Mouse (Mus musculus) inflammation-experienced regulatory T-cells, adult 6 months (primary cell): ENCODE data around the gene Olfr620. TPM values are rescaled to one million over a fixed set of nuclear protein-coding genes. Genes with fewer than 3 reads are reported as not detected.

Experiments used
- ATAC-seq: one replicate; pipeline ENCODE4 v1.8.0; 2017
- polyA plus RNA-seq, 3 experiments: library from polyadenylated mRNA; unstranded; fragments of 100-300 nt; shearing (Covaris generic); gene quantifications; one replicate each; pipeline ENCODE4 v1.2.1; 2017

The Olfr620 gene
- under 1 TPM in 2 of 3 experiments, not detected in 1; 0.18 to 0.95 TPM for polyA plus RNA-seq

- no peak for ATAC-seq
Observed at GRCm38 (mm10) chr7:103612434-103612833, at the start of gene Olfr620. Gene Olfr620 (minus strand): TSS chr7:103612534.

DNA sequence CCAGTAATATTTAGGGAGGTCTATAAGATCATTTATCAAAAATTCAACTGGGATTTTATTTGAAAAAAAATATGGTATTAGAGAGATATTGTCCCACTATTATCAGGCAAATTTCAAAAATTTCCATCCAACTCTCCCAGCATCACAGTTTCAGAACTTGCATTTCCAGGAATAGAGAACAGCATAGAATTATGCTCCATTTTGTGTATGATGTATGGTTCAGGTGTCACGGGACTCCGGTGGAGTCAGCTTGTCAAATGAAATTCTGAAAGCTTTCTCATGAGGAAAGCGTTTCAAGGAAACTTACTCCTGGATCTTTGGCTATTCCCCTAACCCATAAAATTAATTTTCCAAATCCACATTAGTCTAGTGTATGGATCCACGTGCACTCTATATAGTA lies 31.7 kb upstream of the Olfr620 start:
- no peak for ATAC-seq

DNA sequence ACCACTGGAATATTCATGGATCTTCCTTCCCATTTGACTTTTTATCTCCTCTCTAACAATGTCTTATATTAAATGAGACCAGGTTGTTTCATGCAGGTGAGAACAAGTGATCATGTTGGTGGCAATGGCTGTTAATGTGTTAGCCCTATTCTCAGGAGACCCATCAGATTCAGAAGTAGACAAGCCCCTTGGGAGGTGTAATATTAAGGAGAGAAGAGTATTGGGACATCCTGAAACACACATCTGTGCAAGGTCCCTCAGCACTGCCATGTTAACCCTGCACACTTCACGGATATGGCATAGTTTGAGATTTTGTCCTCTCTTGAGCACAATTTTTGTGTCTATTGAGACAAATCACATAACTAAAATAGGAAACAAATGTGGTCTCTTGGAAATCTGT lies 30.3 kb upstream of the Olfr620 start, which contains the start of gene Olfr622:
Gene Olfr622 (minus strand): TSS at position 101 of the 400 bp plus-strand sequence.
- no peak for ATAC-seq

- ATAC-seq = no peak
Observed at GRCm38 (mm10) chr7:103636795-103637194, 24.5 kb upstream of the Olfr620 start.

DNA sequence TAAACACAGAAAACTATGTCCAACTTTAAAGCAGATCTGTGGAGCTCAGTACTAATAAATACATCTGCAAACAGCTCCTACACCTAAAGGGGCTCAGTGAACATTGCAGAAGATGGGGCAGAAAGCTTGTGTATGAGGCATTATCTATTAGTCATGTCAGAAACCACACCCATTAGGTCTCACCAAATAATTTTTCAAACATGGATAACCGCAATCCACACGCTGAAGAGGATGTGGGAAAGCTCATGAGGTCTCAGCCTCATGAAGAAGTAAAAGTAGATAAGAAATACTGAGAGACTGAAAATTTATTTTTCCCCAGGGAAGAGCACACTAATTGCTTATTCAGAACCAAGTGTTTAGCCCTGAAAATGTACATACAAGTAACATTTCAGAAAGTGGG lies 4.9 kb downstream of the Olfr620 start:
- no peak for ATAC-seq

- ATAC-seq = no peak
Observed at GRCm38 (mm10) chr7:103600275-103600674, 12.1 kb downstream of the Olfr620 start, which contains the start of gene Olfr619. Gene Olfr619 (plus strand): TSS chr7:103600575.

DNA sequence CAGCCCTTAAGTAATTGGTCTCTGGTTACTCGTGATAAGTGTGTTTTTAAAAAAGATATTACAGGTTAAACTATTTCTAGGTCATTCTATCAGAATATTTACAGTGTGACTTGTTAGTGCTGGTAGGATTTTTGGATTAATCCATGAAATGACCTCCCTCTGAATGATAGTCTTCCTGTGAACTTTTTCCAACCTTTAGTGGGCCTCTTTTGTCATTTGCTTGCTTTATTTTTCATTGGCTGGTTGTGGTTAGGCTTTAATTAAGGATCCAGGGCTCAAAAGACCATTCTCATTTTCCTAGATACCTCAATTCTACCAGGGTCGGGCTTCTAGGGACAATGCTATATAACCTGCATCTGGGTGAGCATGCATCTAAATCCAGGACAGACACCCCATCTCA lies 22.5 kb downstream of the Olfr620 start, which contains the start of gene Olfr618:
Gene Olfr618 (plus strand): TSS at position 301 of the 400 bp plus-strand sequence.
- ATAC-seq = no peak

DNA sequence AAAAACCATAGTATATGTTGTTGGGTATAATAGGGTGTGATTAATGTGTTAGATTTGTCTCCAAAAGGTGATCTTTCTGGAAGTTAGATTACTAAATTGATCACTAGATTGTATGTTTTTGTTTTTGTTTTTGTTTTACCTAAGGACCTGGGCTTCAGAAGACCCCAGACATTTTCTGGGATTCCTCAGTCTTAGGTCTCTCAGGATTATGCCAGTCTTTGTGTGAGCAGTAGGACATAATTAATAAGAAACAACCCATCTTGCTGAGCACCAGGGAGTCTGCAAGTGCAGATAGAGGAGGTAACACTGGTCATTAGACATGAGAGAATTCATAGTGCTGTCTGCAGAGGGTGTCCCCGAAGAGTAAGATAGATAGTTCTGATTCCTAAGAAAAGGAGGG lies 39.6 kb downstream of the Olfr620 start, which contains the start of gene Olfr617:
Gene Olfr617 (plus strand): TSS at position 301 of the 400 bp plus-strand sequence.
- ATAC-seq = no peak

GRCm38 (mm10) chr7:103569043-103569442 lies 43.3 kb downstream of the Olfr620 start, which contains the start of gene Olfr616:
Gene Olfr616 (minus strand): TSS chr7:103569143.
- no peak for ATAC-seq

DNA sequence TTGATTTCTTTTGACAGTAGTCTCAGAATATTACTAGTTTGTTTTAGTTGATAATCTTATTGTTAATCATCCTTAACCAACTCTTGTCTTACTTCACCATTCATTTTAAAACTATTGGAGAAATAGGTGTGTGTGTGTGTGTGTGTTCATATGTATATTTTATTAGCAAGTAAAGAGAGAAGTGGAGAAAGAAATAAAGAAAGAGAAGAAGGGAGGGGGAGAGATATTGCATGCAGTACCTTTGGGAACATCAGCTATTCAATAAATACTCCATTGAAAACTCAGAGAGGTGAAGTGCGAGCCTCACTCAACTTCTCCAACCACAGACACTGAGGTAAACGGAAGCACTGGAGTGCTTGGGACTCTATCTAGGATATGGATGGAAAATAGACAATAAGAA lies 56.6 kb downstream of the Olfr620 start, which contains the start of gene Olfr615:
Gene Olfr615 (plus strand): TSS at position 301 of the 400 bp plus-strand sequence.
- ATAC-seq = no peak

Other genes starting within 250 kb of the Olfr620 start
- gene Olfr601, start 249.9 kb downstream of the Olfr620 start, polyA plus RNA-seq = not detected
- gene Olfr603, start 226.4 kb downstream of the Olfr620 start, polyA plus RNA-seq = not detected
- gene Usp17lc, start 197.5 kb downstream of the Olfr620 start, polyA plus RNA-seq = not detected
- not detected for gene Olfr605, start 167.1 kb downstream of the Olfr620 start, polyA plus RNA-seq
- gene Olfr606, start 163.5 kb downstream of the Olfr620 start, polyA plus RNA-seq = not detected
- under 1 TPM in 1 of 3 experiments, not detected in 2; 0.09 TPM for gene Olfr607, start 148.4 kb downstream of the Olfr620 start, polyA plus RNA-seq
- gene Olfr608, start 142.7 kb downstream of the Olfr620 start, polyA plus RNA-seq = not detected
- gene Olfr609, start 114.5 kb downstream of the Olfr620 start, polyA plus RNA-seq = not detected
- gene Olfr610, start 100.4 kb downstream of the Olfr620 start, polyA plus RNA-seq = not detected
- gene Olfr611, start 91.7 kb downstream of the Olfr620 start, polyA plus RNA-seq = not detected
- not detected for gene Olfr612, start 69.8 kb downstream of the Olfr620 start, polyA plus RNA-seq
- gene Olfr613, start 64.5 kb downstream of the Olfr620 start, polyA plus RNA-seq = not detected
- not detected for gene Olfr615, start 56.5 kb downstream of the Olfr620 start, polyA plus RNA-seq
- gene Olfr616, start 43.4 kb downstream of the Olfr620 start, polyA plus RNA-seq = not detected
- not detected for gene Olfr617, start 39.5 kb downstream of the Olfr620 start, polyA plus RNA-seq
- not detected for gene Olfr618, start 22.4 kb downstream of the Olfr620 start, polyA plus RNA-seq
- not detected for gene Olfr619, start 12.0 kb downstream of the Olfr620 start, polyA plus RNA-seq
- gene Olfr622, start 30.2 kb upstream of the Olfr620 start, polyA plus RNA-seq = not detected
- gene Olfr623, start 51.2 kb upstream of the Olfr620 start, polyA plus RNA-seq = not detected
- gene Olfr624, start 58.7 kb upstream of the Olfr620 start, polyA plus RNA-seq = not detected
- gene Olfr625-ps1, start 70.2 kb upstream of the Olfr620 start, polyA plus RNA-seq = not detected
- not detected for gene Olfr243, start 102.1 kb upstream of the Olfr620 start, polyA plus RNA-seq
- not detected for gene Olfr628, start 117.8 kb upstream of the Olfr620 start, polyA plus RNA-seq
- not detected for gene Olfr629, start 132.4 kb upstream of the Olfr620 start, polyA plus RNA-seq
- gene Olfr630, start 144.8 kb upstream of the Olfr620 start, polyA plus RNA-seq = not detected
- gene Olfr69, start 159.1 kb upstream of the Olfr620 start, polyA plus RNA-seq = under 1 TPM in 1 of 3 experiments, not detected in 2; 0.12 TPM
- not detected for gene Olfr68, start 167.2 kb upstream of the Olfr620 start, polyA plus RNA-seq
- gene Olfr67, start 179.3 kb upstream of the Olfr620 start, polyA plus RNA-seq = not detected
- gene Hbb-bt, start 201.5 kb upstream of the Olfr620 start, polyA plus RNA-seq = 1 to 10 TPM; 2.9 to 8.6 (median 3.0) TPM
- gene Hbb-bs, start 215.6 kb upstream of the Olfr620 start, polyA plus RNA-seq = 10 to 100 TPM in 2 of 3 experiments, 1 to 10 TPM in 1; 9.8 to 22.5 (median 18.1) TPM
- gene Hbb-bh2, start 228.0 kb upstream of the Olfr620 start, polyA plus RNA-seq = not detected
- not detected for gene Hbb-bh1, start 230.6 kb upstream of the Olfr620 start, polyA plus RNA-seq
- not detected for gene Hbb-y, start 240.7 kb upstream of the Olfr620 start, polyA plus RNA-seq